Mouse (Mus musculus) layer of hippocampus, adult 9-10 months (tissue): ENCODE data around the gene AA467197.

ENCODE experiments used
- DNase-seq: peaks from one replicate; pipeline ENCODE4 v3.0.0; 2022; ENCODE audit warnings: low spot score

AA467197 gene

DNA sequence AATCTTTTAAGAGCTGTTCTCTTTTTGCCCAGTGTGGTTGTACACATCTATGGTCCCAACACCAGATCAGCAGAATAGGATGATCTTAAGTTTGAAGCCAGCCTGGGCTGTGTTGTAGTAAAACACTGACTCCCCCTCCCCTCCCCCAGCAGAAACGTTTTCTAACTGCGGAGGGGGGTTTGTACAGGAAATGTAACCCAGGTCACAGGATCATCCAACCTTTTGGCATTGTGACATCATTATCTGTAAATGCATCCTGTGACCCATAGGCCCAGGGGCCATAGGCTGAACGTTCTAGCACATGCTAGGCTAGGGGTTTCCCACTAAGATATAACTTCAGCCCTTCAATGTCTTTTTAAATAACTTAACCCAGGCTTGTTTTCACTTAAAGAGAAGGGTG, at the start of gene AA467197:
AA467197 (plus strand) TSS at position 301 of the 400 bp plus-strand sequence.
- no peak for DNase-seq

DNA sequence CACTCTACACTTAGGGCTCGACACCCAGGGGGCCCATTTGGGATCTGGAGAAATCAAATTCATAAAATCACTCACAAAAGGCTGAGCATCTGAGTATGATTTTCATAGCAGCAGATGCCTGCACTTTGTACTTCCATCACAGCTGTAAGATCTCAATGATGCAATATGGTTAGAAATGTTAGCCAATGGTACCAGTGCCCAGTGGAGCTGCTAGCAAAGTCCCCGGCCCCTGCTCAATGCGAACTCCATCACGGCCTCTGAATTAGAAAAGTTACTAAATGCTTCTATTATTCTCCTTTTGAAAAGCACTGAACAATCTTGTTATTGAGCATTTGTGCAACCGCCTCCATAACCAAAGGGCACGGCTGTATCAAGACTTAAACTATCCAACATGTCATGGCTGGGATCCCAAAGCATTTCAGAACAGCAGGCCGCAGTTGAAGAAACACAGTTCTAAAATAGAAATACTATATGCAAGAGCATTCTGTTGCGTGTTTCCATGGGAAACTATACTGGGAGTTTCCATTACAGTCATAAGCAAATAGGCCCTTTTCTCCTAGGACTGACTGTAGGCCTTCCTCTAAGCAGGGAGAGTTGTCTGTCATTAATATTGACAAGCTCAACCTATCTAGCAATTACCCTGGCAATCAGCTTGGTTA, 48.8 kb upstream of the AA467197 start:
- no peak for DNase-seq

DNA sequence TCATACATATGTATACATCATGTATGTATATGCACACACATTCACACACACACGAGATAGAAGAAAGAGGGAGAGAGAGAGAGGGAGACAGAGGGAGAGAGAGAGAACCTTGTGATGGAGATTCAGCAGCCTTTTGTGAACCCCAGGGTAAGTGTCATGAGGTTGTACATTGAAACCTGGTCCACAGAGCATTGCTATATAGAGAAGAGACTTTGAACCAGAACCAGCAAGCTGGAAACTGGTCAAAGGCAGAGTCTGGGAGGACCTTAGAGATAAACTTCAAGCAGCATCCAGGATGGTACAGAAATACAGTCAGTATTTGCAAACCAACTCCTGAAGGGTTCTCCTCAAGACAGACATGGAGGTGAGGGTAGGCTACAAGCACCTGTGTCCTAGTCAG, 46.4 kb upstream of the AA467197 start:
- no peak for DNase-seq

DNA sequence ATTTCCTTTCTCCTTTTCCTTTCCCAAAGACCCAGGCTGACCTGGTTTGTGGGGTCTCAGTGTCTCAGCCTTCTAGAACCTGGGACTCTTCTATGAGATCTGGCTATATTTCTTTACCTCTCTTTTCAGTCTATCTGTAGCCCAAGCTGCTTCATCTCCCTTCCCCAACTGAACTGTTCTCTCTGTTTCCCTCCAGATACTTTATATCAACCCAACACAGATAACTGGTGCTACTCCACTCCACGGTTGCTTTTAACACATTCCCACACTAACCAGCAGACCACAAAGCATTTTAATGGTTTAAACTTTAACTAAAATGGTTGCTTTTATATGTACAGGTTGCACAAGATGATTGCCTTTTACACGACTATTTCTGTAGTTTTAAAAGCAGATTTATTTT, 45.6 kb upstream of the AA467197 start:
- no peak for DNase-seq

DNA sequence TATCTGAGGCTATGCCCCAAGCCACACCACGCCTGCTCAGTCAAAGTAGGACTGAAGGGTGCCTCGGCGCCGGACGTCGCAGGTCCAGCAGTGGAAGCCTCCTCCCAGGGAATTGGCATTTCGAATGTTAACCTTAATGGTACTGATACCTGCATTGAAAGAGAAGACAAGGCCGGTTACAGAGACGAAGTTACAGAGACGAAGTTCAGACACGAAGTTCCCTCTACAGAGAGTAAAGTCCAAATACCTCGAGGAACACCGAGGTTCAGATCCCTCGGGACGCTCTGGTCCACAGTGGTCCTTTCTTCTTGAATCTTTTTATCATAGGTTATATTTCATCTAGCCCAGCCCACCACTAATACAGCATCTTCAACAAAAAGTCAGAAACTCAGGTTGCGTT, 41.3 kb upstream of the AA467197 start:
- no peak for DNase-seq

DNA sequence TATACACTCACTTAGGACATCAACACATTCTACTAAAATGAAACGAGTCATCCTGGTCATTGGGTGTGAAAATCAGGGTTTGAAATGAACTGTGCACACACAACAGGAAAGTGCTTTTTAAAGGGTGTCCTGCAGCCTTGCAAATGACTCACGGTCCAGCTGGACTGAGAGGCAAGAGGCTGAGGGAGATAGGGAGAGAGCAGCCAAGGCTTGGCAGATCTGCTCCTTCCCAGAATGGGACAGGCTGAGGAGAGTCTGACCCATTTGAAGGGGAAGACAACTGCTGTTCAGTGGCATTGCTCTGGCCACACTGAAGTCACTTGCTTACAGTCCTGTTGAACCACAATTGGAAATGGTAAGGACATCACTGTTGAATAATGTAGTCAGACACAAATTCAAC, 37.0 kb upstream of the AA467197 start:
- no peak for DNase-seq

DNA sequence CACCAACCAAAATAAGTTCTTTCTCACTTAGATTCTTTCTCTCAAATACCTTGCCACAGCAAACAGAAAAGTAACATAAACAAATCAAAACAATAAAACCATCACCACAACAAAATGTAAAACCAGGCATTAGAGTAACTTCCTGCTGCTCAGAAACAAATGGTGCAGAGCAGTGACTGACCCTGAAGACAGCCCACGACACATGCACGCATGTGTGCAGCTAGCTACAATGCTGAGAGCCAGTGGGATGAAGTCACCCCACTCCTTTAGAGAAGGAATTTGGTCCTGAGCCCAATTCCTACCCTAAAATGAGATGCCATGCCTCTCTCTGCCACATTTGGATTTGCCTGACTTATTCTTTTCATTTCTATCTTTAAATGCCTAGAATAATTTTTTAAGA, 35.4 kb upstream of the AA467197 start:
- DNase-seq, result no peak

DNA sequence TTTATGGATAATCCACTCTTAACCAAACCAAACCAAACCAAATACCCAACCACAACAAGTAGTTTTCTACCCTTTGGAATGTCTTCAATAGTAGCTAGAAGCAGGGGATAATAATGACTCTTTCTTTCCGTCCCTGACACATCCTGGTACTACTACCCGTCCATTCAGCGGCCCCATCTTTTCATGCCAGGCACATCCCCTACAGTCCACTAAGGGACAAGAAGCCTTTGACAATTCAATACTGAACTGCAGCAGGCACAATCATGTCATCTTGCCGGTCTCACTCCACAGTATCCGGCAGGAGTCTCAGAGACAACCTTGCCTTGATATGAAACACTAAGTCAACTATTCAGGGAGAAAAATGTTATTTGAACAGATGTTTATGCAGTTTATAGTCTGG, 31.0 kb upstream of the AA467197 start:
- peak; percentile 44 for DNase-seq

DNA sequence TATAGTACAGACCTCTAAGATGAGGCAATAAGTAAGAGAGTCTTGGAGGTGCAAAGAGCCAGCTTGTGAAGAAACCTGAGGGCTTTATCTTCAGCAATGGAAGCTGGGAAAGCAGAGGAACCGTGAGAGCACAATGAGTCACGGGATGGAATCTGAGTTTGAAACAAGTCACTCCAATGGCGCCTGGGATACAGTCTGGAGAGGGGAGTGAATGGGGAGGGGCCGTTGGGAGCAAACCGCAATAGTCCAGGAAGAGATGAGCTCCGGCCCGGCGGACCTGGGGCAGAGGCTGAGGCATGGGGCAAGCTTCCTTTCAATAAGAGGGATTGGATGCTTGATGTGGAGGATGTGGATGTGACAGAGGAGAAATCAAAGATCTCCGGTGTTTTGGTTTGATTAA, 28.0 kb upstream of the AA467197 start:
- no peak for DNase-seq

DNA sequence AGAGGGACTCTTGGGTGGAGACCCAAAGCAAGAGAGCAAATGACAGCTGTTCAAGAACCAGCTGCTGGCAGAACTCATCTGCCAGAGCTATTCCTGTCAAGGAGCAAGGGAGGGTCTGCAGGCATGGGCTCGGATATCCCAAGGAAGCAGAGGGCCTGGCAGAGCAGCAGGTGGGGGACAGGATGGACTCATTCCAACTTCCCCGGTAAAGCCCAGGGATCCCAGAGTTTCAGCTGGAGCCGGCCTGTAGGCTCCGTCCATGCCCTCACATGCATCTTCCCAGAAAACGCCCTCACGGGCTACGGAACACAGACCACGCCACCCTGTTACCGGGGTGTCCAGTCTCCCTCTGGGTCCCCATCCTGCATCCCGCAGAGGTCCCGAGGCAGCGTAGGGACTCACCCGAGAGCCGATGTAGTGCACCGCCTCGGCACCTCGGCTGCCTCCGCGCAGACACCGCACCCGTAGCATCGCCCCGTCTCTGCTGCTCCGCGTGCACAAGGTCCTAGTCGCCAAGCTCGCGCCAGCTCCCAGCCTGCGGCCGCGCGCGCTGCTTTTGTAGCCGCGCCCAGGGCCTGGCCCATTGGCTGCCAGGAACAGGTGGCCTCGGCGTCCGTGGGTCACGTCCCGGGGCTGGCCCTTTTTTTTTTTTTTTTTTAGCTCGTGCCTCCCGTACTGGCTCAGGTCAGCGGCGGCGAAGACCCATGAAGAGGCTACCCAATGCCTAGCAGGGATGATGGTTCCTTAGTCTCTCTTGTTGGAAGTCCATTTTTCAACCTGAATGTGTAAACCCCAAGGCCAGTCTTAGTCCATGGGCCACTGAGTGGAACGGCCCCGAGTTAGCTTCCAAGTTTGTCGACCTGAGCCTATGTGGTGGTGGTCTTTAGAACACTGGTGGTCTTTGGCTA, 25.8 kb upstream of the AA467197 start, which contains the start of gene Gatm:
Gatm (minus strand) TSS at position 558 of the 908 bp plus-strand sequence.
- no peak for DNase-seq

DNA sequence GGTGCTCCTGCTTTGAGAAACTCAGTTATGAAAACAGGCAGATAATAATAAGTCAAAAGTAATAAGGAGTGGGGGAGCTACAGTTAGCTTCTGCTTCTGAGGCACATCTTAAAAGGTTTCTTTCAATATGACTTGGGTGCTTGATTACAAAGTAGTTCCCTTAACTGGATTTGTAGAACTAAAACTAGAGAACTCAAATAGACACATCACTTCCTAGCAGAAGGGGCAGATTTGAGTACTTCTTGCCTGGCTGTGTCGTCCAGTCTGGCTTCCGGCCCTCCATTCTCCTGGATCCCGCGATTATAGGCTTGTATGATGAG, 25.2 kb upstream of the AA467197 start:
- no peak for DNase-seq

DNA sequence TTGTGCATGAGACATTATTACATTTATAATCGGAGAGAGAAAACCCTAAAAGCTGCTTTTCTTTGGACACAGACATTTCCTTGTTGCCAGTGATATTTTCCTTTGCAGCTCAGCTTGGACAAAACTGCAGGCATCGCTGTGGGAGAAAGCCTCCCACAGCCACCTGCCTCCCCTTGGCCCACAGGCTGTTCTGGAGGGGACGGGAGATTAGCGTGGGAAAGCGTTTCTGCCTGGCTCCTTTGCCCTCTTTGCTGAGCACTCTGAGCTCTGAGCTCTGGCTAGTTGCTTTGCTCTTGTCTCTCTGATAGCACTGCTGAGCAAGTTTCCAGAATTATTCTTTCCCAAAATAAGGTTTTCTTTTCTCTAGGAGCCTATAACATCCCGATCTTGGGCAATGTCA, 20.5 kb upstream of the AA467197 start:
- DNase-seq, result no peak

DNA sequence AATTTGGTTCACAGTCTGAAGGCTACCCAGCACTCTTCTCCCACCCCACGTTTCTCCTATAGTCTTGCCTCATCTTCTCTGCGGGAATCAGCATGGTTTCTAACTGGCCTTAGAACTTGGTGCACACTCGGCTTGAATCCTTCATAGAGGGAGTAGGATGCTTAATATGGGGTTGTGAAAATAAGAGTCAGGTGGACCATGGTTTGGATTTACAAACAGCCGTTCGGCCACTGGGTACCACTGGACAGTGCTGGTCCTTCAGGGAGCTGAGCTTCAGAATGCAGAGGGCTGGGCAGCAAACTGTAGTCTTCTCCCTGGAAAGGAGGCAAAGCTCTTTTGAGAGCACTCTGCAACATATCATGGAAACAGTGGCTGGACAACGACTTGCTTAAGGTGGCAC, 19.0 kb upstream of the AA467197 start:
- no peak for DNase-seq

DNA sequence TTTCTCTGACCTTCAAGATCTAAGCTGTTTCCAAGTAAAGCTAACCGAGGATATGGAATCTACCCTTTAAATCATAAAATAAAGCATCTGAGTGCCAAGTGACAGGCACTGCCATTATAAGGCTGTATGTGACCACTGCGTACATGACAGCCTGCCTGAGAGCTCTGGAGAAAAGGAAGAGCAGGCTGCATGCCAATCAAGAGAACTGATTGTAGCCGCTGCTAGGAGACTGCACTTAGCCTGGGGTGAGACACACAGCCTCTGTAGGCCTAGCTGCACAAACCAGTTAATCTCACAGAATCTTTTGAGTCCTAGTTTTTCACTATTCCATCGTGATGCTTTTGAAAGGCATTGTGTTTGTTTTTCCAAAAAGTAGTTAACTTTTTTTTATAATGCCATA, 18.1 kb upstream of the AA467197 start:
- DNase-seq, result no peak

DNA sequence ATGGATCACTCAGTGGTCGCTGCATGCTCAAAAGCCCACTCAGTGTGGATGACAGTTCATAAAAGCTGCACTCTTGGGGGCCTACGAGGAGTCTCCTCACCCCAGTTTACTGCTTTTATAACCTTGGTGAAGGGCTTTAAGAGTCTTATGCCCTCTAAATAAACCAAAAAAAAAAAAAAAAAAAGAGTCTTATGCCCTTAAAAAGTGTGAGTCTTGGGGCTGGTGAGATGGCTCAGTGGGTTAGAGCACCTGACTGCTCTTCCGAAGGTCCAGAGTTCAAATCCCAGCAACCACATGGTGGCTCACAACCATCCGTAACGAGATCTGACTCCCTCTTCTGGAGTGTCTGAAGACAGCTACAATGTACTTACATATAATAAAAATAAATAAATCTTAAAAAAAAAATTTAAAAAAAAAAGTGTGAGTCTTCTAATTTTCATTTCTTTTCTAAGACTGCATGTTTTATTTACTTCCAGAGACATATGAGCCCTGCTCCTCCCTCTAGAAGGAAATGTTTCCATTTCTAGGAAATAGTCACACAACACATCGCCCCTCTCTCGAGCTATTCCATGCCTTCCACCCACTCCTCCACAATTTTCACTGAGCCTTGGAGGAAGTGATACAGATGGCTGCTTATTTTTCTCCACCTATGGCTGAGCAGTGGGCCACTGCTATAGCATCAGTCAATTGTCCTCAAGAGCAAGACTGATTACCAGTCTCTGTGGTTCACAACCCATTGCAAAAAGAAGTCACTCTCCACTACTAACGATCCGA, 15.3 kb upstream of the AA467197 start:
- DNase-seq, result no peak

DNA sequence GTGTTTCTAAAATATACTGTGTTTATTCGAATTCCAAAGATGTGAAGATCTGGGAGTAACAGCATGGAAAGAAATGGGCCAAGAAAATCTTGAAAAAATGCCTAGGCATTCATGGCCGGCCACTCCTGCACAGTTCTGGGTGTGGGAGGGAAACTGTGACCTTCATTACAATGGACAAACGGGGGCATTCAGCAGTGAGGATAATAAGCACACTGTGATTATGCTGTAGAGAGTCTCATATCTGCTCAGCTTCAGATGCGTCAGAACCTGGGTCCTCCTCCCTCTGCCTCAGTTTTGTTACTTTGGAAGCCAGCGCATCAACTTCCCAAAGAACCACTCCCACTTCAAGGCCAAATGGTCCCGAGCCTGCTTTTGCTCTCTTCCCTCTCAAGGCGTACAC, 10.9 kb upstream of the AA467197 start:
- DNase-seq, result no peak

DNA sequence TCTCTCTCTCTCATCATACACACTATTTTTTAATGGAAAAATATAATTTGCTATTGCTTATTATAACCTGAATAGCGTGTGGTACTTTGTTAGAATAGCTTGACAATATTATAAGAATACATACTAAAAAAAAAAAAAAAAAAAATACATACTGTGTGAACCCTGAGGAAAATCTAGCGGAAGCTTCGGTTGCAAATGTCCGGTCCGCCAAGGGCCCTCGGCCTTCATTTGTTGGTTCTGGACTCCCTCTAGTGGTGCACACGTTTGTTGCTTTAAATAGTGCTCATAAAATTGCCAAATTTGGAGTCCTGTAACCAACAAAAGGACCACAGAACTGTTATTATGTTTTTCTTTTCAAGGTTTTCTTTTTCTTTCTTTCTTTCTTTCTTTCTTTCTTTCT, 7.8 kb upstream of the AA467197 start:
- DNase-seq, result peak; percentile 94

DNA sequence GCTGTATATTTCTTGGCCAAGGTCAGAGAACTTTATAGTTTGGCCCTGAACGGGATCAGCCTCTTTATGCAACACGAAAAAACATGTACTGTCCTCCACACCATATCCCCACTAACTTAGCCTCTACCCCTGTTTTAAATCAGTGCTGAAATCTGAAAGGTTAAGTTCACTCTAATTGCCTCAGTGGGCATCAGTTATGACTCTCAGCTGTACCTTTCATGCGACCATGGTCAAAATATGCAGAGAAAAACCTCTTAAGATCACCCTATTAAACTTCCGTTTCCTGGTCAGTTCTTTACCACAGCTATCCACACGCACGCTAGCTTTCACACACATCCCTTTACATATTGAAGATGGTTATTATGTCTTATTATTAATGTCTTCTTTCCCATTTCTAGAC, 6.9 kb upstream of the AA467197 start:
- no peak for DNase-seq

DNA sequence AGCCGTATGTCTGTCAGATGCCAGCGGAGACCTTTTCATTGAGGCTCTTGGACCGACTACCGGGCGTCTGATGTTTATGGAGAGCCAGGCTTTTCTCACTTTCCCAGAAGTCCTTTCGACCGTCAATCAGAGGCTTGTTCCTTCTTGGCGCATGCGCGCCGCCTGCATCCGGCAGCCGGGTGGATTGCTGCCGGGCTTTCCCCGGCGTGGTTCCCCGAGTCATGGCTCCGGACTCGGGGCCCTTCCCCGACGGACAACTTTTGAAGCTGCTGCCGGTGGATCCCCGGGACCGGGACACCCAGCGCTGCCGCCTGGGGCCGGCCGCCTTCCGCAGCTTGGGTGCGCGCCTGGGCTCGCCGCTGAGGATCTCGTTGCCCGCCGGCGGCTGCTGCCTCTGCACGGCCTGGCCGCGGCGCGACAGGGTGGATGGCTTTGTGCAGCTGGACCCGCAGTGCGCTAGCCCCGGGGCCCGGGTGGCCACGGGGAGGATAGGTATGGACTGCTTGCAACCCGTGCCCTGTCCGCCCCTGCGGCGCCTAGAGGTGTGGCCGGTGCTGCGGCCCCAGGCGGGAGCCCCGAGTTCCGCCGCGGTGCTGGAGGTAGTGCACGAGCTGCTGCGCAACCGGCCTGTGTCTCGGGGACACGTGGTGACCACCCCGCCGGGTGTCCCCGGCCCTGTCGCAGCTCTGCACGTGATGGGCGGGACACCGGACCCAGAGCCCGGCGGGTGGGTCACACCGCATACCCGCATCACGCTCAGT, 6.1 kb upstream of the AA467197 start:
- DNase-seq, result no peak

DNA sequence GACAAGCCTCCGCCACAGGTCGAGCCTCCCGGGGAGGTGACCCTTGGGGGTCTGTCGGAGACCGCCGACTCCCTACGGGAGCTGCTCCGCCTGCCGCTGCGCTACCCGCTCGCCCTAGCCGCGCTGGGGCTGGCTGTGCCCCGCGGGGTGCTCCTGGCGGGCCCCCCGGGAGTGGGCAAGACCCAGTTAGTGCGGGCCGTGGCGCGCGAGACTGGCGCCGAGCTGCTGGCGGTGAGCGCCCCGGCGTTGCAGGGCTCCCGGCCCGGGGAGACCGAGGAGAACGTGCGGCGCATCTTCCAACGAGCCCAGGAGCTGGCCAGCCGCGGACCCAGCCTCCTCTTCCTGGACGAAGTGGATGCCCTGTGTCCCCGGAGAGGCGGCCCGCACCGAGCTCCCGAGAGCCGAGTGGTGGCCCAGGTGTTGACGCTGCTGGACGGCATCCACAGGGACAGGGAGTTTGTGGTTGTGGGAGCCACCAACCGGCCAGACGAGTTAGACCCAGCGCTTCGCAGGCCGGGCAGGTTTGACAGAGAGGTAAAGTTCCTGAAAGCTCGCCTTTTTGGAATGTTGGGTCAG, 5.5 kb upstream of the AA467197 start:
- no peak for DNase-seq

DNA sequence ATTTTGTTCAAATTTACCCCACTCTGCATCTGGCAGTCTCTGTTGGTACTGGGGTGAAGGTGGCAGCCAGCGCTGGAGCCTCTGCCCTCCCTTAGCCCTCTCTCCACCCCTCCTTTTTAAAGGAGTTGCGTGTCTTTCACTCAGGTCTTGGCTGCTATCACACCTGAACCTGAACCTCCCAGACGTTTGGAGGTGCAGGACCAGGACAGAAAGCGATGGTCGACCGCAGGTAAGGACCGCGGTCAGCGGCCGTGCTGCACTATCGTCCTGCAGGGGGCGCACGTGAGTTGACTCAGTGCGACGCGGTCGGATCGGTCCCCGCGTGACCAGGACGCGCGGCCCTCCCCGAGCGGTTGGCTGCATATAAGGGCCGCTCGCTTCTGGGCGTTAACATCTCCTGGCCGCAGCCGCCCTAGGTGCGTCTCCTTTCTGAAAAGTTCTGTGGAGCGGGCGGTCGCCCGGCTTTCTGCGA, 776 bp downstream of the AA467197 start:
- DNase-seq, result no peak

DNA sequence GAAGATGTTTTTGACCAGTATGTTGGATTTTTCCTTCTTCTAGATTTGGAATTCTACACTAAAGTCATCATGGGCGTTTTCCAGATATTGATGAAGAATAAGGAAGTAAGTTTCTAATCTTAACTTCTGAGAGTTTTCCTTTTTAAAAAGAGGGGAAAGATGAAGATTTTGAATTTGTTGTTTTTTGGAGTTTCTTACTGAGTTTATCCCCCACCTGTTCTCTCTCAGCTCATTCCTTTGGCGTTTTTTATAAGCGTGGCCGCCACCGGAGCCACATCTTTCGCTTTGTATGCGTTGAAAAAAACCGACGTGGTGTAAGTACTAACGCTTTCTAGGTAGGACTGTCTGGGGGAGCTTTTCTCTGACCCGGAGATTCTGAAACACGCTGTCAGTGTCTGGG, 1.2 kb downstream of the AA467197 start:
- DNase-seq, result no peak
